Mouse (Mus musculus) lung, adult 18-20 months (tissue): Measurements from ENCODE around the gene Plekha1.

Source experiments
- DNase-seq, 2 experiments: peaks; one replicate each; pipeline ENCODE4 v3.0.0; 2022; ENCODE audit warnings: mixed read lengths in 2 of 2

Plekha1 gene

GRCm38 (mm10) chr7:130959868-130960267 lies 94.3 kb downstream of the Plekha1 start:
- DNase-seq, result peak; percentile 39 to 52

- DNase-seq, result no peak
These were observed 95.9 kb downstream of the Plekha1 start for GRCm38 (mm10) chr7:130961429-130961828.
